Mouse (Mus musculus) heart, adult 2 months (tissue): ENCODE results near the gene Msh5.

ENCODE experiments used
- CTCF ChIP-seq: fragments of 200-600 bp; IDR thresholded peaks from 2 replicates; pipeline ENCODE4 v1.8.1; 2022; ENCODE audit warnings: antibody characterized with exemption, mild to moderate bottlenecking, moderate library complexity
- POLR2A ChIP-seq: fragments of 200-500 bp; IDR thresholded peaks from 2 replicates; pipeline ENCODE4 v1.6.1; 2011; ENCODE audit warnings: mild to moderate bottlenecking, low read depth, low read length, control low read depth; ENCODE audit not compliant: insufficient read depth

DNA sequence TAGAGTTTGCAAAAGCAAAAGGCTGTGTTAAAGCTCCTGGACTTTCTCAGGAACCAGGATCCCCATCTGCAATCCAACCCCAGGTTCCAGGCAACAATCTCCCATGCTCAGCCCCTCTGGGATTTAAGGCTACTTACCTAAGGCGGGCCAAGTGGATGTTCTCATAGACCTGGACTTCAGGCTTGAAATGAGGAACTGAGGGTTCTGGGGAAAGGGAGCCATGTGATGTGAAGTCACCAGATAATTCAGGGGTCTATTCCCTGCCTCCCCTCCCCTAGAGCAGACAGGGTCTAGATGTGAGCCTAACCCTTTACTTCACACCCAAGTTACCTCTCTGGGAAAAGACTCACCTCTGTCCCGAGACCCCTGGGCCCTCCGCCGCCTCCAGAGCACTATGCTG, 34.2 kb upstream of the Msh5 start:
- TF ChIP-seq CTCF = no peak
- no peak for TF ChIP-seq POLR2A
